Mouse (Mus musculus) MEL (cell line): ENCODE data around the gene Ndufaf7. TPM values are rescaled to one million over a fixed set of nuclear protein-coding genes. Genes with fewer than 3 reads are reported as not detected.

ENCODE experiments used
- polyA plus RNA-seq, 2 experiments: library from polyadenylated mRNA; stranded (reverse) in 1 of 2; unstranded in 1 of 2; fragments of >175 nt in 1 of 2; fragments of >200 nt in 1 of 2; gene quantifications; 2 replicates each; pipeline versions ENCODE4 v1.2.1 to v1.2.4; 2012; ENCODE audit warnings: low replicate concordance in 2 of 2, low read depth in 1 of 2; ENCODE audit not compliant: insufficient read length in 2 of 2, insufficient read depth in 1 of 2, missing spikeins in 1 of 2
- total RNA-seq: library from RNA; depleted of rRNA; stranded (reverse); fragments of 300-350 nt; gene quantifications from 2 replicates; pipeline ENCODE4 v1.2.3, GENCODE M21; 2012; rRNA removed

The Ndufaf7 gene
- total and polyA plus RNA-seq, 3 experiments, result 22.6 to 29.3 TPM; not detected in 1

Other genes starting within 250 kb of the Ndufaf7 start
- gene Strn, start 199.9 kb upstream of the Ndufaf7 start, total RNA-seq, result 10.2 and 13.4 TPM in 2 replicates
- gene Strn, start 199.9 kb upstream of the Ndufaf7 start, polyA plus RNA-seq, result 10 to 100 TPM in 1 of 2 experiments, not detected in 1; 13.9 TPM
- 9.8 and 10.4 TPM in 2 replicates for gene Heatr5b, start 101.8 kb upstream of the Ndufaf7 start, total RNA-seq
- 10 to 100 TPM in 1 of 2 experiments, not detected in 1; 19.9 TPM for gene Heatr5b, start 101.8 kb upstream of the Ndufaf7 start, polyA plus RNA-seq
- 9.5 and 10.3 TPM in 2 replicates for gene Gpatch11, start 101.6 kb upstream of the Ndufaf7 start, total RNA-seq
- 10 to 100 TPM in 1 of 2 experiments, not detected in 1; 12.4 TPM for gene Gpatch11, start 101.6 kb upstream of the Ndufaf7 start, polyA plus RNA-seq
- 10.2 and 14.1 TPM in 2 replicates for gene Eif2ak2, start 54.6 kb upstream of the Ndufaf7 start, total RNA-seq
- gene Eif2ak2, start 54.6 kb upstream of the Ndufaf7 start, polyA plus RNA-seq, result 10 to 100 TPM in 1 of 2 experiments, not detected in 1; 18.1 TPM
- not detected in 2 replicates for gene Sult6b1, start 30.1 kb upstream of the Ndufaf7 start, total RNA-seq
- under 1 TPM in 1 of 2 experiments, not detected in 1; 0.29 TPM for gene Sult6b1, start 30.1 kb upstream of the Ndufaf7 start, polyA plus RNA-seq
- 18.1 and 18.9 TPM in 2 replicates for gene Cebpzos, start 20.6 kb upstream of the Ndufaf7 start, total RNA-seq
- gene Cebpzos, start 20.6 kb upstream of the Ndufaf7 start, polyA plus RNA-seq, result 10 to 100 TPM in 1 of 2 experiments, not detected in 1; 30.2 TPM
- gene Cebpz, start 70 bp upstream of the Ndufaf7 start, total RNA-seq, result 72.2 and 80.7 TPM in 2 replicates
- 100 to 1,000 TPM in 1 of 2 experiments, 10 to 100 TPM in 1; 69.9 to 128 TPM for gene Cebpz, start 70 bp upstream of the Ndufaf7 start, polyA plus RNA-seq
- gene Prkd3, start 83.7 kb downstream of the Ndufaf7 start, total RNA-seq, result 4.8 TPM in 2 replicates
- gene Prkd3, start 83.7 kb downstream of the Ndufaf7 start, polyA plus RNA-seq, result 1 to 10 TPM in 1 of 2 experiments, not detected in 1; 5.7 TPM
- not detected in 2 replicates for gene Qpct, start 114.8 kb downstream of the Ndufaf7 start, total RNA-seq
- not detected for gene Qpct, start 114.8 kb downstream of the Ndufaf7 start, polyA plus RNA-seq